Mouse (Mus musculus): Measurements from ENCODE around the gene Usp46. TPM values are rescaled to one million over a fixed set of nuclear protein-coding genes. Genes with fewer than 3 reads are reported as not detected.

Gene Usp46
- polyA plus RNA-seq, 1 experiment from 2014 or later, result 30.3 TPM

DNA sequence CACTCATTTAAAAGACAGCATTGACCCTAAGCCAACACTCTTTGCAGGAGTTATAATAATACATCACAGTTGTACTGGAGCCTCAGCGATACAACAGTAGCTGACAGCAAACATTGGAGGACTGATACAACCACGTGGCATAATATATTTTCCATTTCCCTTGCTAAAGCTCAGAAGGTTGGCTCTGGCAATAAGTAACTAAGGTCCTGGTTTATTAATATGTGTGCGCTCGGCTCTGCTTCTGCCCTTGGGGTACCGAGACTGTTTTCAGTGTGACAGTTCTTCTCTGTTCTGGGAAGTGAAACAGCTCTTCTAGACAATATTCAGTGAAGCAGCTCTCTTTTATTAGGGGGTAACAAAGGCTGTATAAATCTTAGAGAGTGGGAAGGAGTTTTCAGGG is 50.7 kb downstream of the Usp46 start:
- WGBS, result 84% methylated on average over 5 of the region's 5 CpGs
- H3K4me3 ChIP-seq (replicated peaks), result no peak overlapping the region
- H3K27me3 ChIP-seq, result no peaks in the 10 kb centered on the region
- no peaks in the 10 kb centered on the region for H3K4me1 ChIP-seq
- H3K9me3 ChIP-seq (replicated peaks), result 0 out of 2 replicates have a peak, but pooled peaks cover 4% of the 10 kb centered on the region
- ATAC-seq (ENCODE audit: insufficient number of reproducible peaks, low FRiP score, low TSS enrichment, low read depth), result no peak
- no peak overlapping the region for H3K27ac ChIP-seq (replicated peaks)
- no peak overlapping the region for H3K4me2 ChIP-seq (replicated peaks)
- no peak overlapping the region for H3K9ac ChIP-seq
- H3K36me3 ChIP-seq, result peaks cover 39% of the 10 kb centered on the region

DNA sequence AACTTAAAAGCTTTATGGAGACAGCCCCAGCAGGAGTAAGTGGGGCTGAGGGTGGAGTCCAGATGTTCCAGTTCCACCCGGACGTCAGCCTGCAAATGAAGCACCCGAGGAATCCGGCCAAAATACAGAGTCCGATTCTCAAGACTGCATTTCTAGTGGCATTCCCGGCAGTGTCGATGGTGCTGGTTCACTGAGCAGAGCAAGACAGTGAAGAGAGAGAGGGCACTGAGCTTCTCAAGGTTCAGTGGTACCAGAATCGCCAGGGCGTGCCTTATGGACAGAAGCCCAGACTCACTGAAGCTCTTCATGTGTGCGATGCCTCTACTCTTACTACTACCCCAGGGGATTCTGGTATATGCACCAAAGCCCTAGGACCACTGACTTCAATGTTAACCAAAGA is 56.6 kb downstream of the Usp46 start:
- H3K4me3 ChIP-seq (replicated peaks), result no peak overlapping the region
- H3K36me3 ChIP-seq, result peaks cover 44% of the 10 kb centered on the region
- H3K4me2 ChIP-seq (replicated peaks), result no peak overlapping the region
- no peak overlapping the region for H3K9ac ChIP-seq
- 69% methylated on average over 10 of the region's 10 CpGs for WGBS
- H3K27me3 ChIP-seq, result no peaks in the 10 kb centered on the region
- no peaks in the 10 kb centered on the region for H3K4me1 ChIP-seq
- H3K9me3 ChIP-seq (replicated peaks), result no peaks in the 10 kb centered on the region
- ATAC-seq (ENCODE audit: insufficient number of reproducible peaks, low FRiP score, low TSS enrichment, low read depth), result no peak
- H3K27ac ChIP-seq (replicated peaks), result no peak overlapping the region

DNA sequence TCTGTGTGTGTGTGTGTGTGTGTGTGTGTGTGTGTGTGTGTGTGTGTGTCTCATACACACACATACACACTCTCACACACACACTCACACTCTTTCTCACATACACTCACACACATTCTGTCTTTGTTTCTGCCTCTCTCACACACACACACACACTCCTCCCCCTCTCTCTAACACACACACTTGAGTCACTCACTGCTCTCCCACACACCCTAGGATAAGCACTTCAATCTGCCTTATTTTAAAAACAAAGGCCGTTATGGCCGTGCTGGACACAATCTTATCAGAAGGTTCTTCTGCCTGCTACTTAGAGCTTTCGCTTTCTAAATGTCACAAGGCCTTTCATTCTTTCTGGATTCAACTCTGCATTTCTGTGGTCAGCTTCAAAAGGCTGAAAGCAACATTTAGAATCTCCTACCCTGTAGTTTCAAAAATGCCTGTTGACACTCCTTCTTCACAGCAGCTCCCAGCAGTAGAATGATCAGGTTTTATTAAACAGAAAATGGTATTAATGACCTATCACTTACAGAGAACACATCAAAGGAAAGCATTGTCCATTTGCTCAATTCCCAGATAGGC is 60.6 kb downstream of the Usp46 start:
- Histone ChIP-seq H3K4me3 (replicated peaks) (no peak overlapping the region), H3K4me2 (replicated peaks) (no peak overlapping the region), H3K27ac (replicated peaks) (no peak overlapping the region), H3K36me3 (peaks cover 51% of the 10 kb centered on the region), H3K27me3 (no peaks in the 10 kb centered on the region), H3K9ac (no peak overlapping the region), H3K9me3 (replicated peaks) (no peaks in the 10 kb centered on the region), H3K4me1 (no peaks in the 10 kb centered on the region)
- WGBS, result 78% methylated on average over 3 of the region's 3 CpGs
- ATAC-seq (ENCODE audit: insufficient number of reproducible peaks, low FRiP score, low TSS enrichment, low read depth), result no peak

DNA sequence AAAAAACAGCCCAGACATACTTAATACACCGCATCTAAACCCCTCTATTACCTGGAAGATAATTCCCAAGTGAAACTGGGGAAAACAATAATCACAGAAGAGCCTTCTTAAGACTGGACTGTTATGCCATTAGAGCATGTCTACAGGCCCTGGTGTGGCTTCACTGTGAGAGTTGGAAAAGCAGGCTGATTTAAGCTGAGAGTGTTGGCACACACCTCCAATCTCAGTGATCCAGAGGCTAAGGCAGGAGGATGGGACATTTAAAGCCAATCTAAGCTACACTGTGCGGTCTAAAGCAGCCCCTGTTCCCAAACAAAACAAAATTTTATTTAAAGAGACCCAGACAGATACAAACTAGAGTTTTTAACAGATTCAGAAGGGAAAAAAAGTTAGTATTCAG is 62.3 kb downstream of the Usp46 start:
- Histone ChIP-seq H3K27me3 (no peaks in the 10 kb centered on the region), H3K4me3 (replicated peaks) (no peak overlapping the region), H3K27ac (replicated peaks) (no peak overlapping the region), H3K9ac (no peak overlapping the region), H3K9me3 (replicated peaks) (no peaks in the 10 kb centered on the region), H3K4me2 (replicated peaks) (no peak overlapping the region), H3K4me1 (no peaks in the 10 kb centered on the region), H3K36me3 (peaks cover 56% of the 10 kb centered on the region)
- WGBS, result 92% methylated on average over 2 of the region's 2 CpGs
- ATAC-seq (ENCODE audit: insufficient number of reproducible peaks, low FRiP score, low TSS enrichment, low read depth), result no peak

DNA sequence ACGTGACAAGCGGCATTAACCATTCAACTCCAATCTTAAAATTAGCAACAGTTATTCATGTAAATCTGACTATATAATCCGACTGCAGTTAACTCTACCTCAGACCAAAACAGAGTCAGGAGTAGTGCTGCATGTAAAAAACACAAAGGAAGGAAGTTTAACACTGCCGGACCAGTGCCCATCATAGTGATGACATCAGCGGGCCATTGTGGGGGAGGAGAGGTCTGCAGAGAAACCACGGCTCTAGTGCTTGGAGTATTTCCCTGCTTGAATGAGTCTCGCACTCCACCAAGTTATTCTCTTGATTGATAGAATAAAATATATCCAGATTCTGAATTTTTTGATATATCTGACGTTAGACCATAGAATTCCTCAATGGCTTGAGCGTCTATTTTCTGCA is 66.5 kb downstream of the Usp46 start:
- no peak overlapping the region for H3K9ac ChIP-seq

DNA sequence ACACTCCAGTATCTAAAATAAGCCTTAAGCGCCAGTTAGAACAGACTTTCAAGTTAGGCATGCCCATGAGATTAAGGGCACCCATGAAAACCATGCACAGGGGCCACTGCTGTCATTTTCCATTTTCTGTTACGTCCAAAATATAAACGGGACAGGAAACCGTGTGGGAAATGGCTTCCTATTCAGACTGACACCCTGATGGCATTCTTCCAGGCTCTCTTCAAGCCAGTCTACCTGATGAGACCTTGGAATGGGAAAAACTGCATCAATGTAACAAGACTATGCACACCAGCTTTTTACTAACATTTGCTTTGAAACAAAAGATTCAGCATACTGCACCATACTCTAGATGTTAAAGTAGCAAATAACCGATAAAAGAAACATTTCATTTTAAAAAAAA is 69.3 kb downstream of the Usp46 start:
- Histone ChIP-seq H3K4me3 (replicated peaks) (no peak overlapping the region), H3K9ac (no peak overlapping the region), H3K4me2 (replicated peaks) (no peak overlapping the region), H3K27me3 (no peaks in the 10 kb centered on the region), H3K4me1 (no peaks in the 10 kb centered on the region), H3K36me3 (peaks cover 45% of the 10 kb centered on the region), H3K27ac (replicated peaks) (no peak overlapping the region), H3K9me3 (replicated peaks) (no peaks in the 10 kb centered on the region)
- ATAC-seq (ENCODE audit: insufficient number of reproducible peaks, low FRiP score, low TSS enrichment, low read depth), result no peak
- 87% methylated on average over 5 of the region's 5 CpGs for WGBS

More for the DNA sequence above, 66.5 kb downstream of the Usp46 start:
- Histone ChIP-seq H3K4me2 (replicated peaks) (no peak overlapping the region), H3K9me3 (replicated peaks) (no peaks in the 10 kb centered on the region), H3K27me3 (no peaks in the 10 kb centered on the region), H3K36me3 (peaks cover 62% of the 10 kb centered on the region), H3K4me1 (no peaks in the 10 kb centered on the region), H3K4me3 (replicated peaks) (no peak overlapping the region), H3K27ac (replicated peaks) (no peak overlapping the region)
- WGBS, result 81% methylated on average over 9 of the region's 9 CpGs
- no peak for ATAC-seq (ENCODE audit: insufficient number of reproducible peaks, low FRiP score, low TSS enrichment, low read depth)

DNA sequence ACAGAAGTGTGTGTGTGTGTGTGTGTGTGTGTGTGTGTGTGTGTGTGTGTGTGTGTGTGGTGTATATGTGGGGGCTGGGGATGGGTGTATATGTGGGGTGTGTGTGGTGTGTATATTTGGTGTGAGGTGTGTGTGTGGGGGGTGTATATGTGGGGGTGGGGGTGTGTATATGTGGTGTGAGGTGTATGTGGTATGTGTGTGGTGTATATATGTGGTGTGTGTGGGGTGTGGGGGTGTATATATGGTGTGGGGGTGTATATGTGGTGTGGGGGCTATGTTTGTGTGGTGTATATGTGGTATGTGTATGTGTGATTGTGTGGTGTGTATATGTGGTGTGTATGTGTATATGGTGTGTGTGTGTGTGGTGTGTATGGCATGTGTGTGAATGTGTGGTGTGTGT is 73.4 kb downstream of the Usp46 start:
- no peak overlapping the region for H3K4me2 ChIP-seq (replicated peaks)
- H3K27ac ChIP-seq (replicated peaks), result no peak overlapping the region
- no peak overlapping the region for H3K9ac ChIP-seq
- no peaks in the 10 kb centered on the region for H3K4me1 ChIP-seq
- no peak for ATAC-seq (ENCODE audit: insufficient number of reproducible peaks, low FRiP score, low TSS enrichment, low read depth)
- peaks cover 8% of the 10 kb centered on the region; the same call in 1 of the 2 replicates for H3K36me3 ChIP-seq
- H3K4me3 ChIP-seq (replicated peaks), result no peak overlapping the region
- no peaks in the 10 kb centered on the region for H3K27me3 ChIP-seq
- H3K9me3 ChIP-seq (replicated peaks), result no peaks in the 10 kb centered on the region

DNA sequence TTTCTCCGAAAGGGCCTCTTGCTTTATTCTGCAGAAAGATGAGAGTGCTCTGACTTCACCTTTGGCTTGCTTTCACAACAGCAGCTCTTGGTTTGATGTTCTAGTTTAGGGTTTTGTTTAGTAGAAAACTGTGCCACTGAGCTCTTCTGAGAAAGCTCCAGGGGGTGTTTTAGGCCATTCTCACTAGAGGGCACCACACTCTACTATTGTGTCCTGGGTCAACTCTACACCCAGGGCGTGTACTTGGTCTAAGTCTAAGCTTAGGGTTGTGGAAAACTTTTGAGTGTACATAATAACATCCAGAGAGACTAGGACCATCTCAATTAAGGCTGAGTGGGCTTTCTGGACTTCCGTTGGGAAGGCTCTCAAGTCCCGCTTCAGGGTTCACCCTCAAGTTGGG is 74.7 kb downstream of the Usp46 start:
- Histone ChIP-seq H3K4me2 (replicated peaks) (no peak overlapping the region), H3K27me3 (no peaks in the 10 kb centered on the region), H3K4me3 (replicated peaks) (no peak overlapping the region), H3K27ac (replicated peaks) (no peak overlapping the region), H3K36me3 (peaks cover 8% of the 10 kb centered on the region; the same call in 1 of the 2 replicates), H3K4me1 (no peaks in the 10 kb centered on the region), H3K9ac (no peak overlapping the region), H3K9me3 (replicated peaks) (no peaks in the 10 kb centered on the region)
- ATAC-seq (ENCODE audit: insufficient number of reproducible peaks, low FRiP score, low TSS enrichment, low read depth), result no peak
- WGBS, result 82% methylated on average over 4 of the region's 4 CpGs

DNA sequence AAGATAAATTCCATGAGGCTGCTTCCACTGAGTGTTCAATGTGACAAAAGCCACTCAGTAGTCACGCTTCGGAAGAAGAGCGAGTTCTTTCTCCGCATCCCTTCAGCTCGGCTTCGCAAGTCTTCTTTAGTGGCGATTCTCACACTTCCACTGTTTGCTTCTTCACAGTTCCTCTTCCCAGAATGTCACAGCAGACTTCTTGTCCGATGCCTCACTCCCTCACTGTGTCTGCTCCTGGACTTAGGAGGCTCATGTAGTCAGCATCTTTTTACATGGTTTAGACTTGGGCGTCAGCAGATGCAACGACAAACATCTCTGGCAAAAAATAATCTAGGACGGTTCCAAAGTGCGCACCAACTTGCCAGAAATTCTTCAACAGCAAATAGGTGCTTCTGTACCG is 75.9 kb downstream of the Usp46 start:
- no peak for ATAC-seq (ENCODE audit: insufficient number of reproducible peaks, low FRiP score, low TSS enrichment, low read depth)
- WGBS, result 94% methylated on average over 13 of the region's 13 CpGs
- Histone ChIP-seq H3K4me2 (replicated peaks) (no peak overlapping the region), H3K36me3 (0 out of 2 replicates have a peak, but pooled peaks cover 3% of the 10 kb centered on the region), H3K27me3 (no peaks in the 10 kb centered on the region), H3K4me3 (replicated peaks) (no peak overlapping the region), H3K9me3 (replicated peaks) (no peaks in the 10 kb centered on the region), H3K9ac (no peak overlapping the region), H3K27ac (replicated peaks) (no peak overlapping the region), H3K4me1 (no peaks in the 10 kb centered on the region)

DNA sequence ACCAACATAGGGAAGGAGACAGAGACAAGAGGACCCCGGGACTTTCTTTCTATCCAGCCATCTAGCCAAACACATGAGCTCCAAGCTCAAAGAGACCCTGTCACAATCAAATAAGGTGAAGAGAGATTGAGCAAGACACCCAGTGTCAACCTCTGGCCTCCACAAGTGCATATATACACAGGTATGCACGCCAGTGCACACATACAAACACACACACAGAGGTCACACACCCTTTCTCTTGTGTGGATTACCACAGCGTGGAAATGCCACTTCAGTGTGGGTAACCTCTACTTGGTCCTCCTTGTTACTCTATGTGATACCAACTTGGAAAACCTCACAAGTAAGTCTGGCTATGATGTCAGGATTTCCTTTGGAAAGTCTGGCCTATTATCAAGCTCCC is 78.7 kb downstream of the Usp46 start:
- no peaks in the 10 kb centered on the region for H3K9me3 ChIP-seq (replicated peaks)
- WGBS, result 92% methylated on average over 3 of the region's 3 CpGs
- no peak for ATAC-seq (ENCODE audit: insufficient number of reproducible peaks, low FRiP score, low TSS enrichment, low read depth)

DNA sequence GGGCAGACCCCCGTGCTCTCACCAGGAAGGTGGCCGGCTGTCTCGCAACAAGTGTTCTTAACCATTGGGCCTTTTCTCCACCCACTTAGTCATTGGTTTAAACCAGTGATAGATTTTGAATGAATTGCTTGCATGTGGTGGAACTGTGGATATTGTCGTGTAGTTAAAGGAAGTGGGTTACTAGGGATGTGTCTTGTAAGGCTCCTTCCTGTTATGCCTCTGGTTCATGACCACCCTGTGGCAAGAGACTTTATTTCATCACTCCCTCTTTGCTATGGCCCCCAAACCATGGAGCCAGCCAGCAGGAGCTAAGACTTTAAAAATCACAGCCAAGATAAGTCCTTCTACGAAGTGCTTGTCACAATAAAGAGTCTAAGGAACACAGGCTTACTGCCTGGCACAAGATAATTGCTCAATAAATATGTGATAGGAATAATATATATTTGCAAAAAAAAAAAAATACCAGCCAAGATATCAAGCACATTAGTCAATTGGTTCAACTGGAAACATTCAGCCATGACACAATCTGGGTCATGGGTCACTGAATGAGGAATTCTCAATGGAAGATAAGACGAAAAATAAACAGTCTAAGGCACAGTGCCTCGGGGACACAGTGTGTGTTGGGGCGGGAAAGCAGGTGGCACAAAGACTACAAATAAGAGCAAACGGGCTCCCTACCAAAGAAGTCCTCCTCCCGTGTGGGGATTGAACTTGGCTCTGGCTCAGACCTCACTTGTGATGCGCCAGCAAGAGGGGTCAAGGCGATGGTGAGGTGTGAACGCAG is 80.3 kb downstream of the Usp46 start:
- H3K4me1 ChIP-seq, result no peaks in the 10 kb centered on the region
- no peak for ATAC-seq (ENCODE audit: insufficient number of reproducible peaks, low FRiP score, low TSS enrichment, low read depth)
- WGBS, result 82% methylated on average over 13 of the region's 13 CpGs

More for the DNA sequence above, 78.7 kb downstream of the Usp46 start:
- Histone ChIP-seq H3K9ac (no peak overlapping the region), H3K4me2 (replicated peaks) (no peak overlapping the region), H3K27me3 (no peaks in the 10 kb centered on the region), H3K4me3 (replicated peaks) (no peak overlapping the region), H3K27ac (replicated peaks) (no peak overlapping the region), H3K36me3 (no peaks in the 10 kb centered on the region), H3K4me1 (no peaks in the 10 kb centered on the region)

DNA sequence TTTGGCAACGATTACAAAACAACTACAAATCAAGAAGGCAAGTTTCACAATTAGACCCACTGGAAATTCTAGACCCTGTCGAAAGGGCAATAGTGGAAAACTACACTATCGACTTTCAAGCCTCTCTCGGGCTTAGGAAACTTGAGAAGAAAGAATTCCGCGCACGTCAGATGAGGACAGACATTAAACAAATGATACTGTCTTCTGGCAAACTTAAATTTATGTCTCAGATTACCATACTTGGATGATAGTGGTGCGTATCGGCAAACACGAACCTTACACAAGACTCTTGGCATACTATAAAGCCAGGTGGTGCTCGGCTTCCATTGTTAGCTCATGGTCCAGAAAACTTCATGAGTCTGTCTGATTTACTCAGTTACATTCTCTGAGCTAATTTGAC is 90.8 kb downstream of the Usp46 start:
- Histone ChIP-seq H3K9me3 (replicated peaks) (no peaks in the 10 kb centered on the region), H3K4me2 (replicated peaks) (no peak overlapping the region), H3K36me3 (no peaks in the 10 kb centered on the region), H3K4me3 (replicated peaks) (no peak overlapping the region), H3K9ac (no peak overlapping the region), H3K27me3 (no peaks in the 10 kb centered on the region), H3K27ac (replicated peaks) (no peak overlapping the region), H3K4me1 (no peaks in the 10 kb centered on the region)
- ATAC-seq (ENCODE audit: insufficient number of reproducible peaks, low FRiP score, low TSS enrichment, low read depth), result no peak
- 23% methylated on average over 11 of the region's 11 CpGs for WGBS

More for the DNA sequence above, 80.3 kb downstream of the Usp46 start:
- Histone ChIP-seq H3K9me3 (replicated peaks) (no peaks in the 10 kb centered on the region), H3K27ac (replicated peaks) (no peak overlapping the region), H3K4me3 (replicated peaks) (no peak overlapping the region), H3K36me3 (no peaks in the 10 kb centered on the region), H3K4me2 (replicated peaks) (no peak overlapping the region), H3K27me3 (no peaks in the 10 kb centered on the region), H3K9ac (no peak overlapping the region)

Measured in embryonic facial prominence, embryonic 15.5 days (tissue).